In the genomic region with DNA sequence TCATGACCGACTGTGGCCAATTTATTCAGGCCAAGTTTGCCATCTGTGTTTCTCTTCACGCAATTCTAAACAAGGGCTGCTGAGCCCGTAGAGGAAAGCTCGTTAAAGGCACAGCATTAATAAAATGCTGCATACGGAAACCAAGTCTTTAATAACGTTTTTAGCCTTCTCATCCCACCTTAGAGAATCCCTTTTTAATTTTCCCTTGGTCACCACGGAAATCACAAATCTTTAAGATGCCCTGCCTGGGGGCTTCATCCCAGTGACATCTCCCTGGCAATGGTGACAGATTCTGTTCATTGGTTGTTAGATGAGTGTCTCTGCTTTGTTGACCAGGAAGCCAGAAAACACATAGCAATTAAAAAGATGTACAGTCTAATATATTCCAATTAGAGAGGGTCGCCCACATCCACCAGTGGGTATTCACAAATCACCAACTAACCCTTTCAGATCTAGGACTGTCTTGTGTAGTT, we compare ENCODE assay signal across 16 mouse cellular contexts. TPM values are rescaled to one million over a fixed set of nuclear protein-coding genes. Genes with fewer than 3 reads are reported as not detected.
A peak's percentile ranks its signal among the peaks of the same experiment; 100 is the strongest.
DNase-seq lines count a peak whose midpoint lies in the region; ATAC-seq lines count a peak whose summit lies in the region.
"Had no signal": no experiment of that assay in that cellular context is flagged by ENCODE, and none has a peak within 500 bp of the region (broad histone marks: within the 10 kb centered on the region; RNA-seq: fewer than 3 reads in every experiment).

No protein-coding gene starts in this region.

- 0 out of 2 replicates have a peak, but pooled peaks cover 4% of the 10 kb centered on the region for H3K4me1 ChIP-seq in forebrain, embryonic 13.5 days
- H3K4me1 ChIP-seq in midbrain, embryonic 14.5 days (ENCODE audit: control insufficient read depth, insufficient read depth, low read length), result 0 out of 2 replicates have a peak, but pooled peaks cover 7% of the 10 kb centered on the region
- H3K4me1 ChIP-seq: heart, embryonic 15.5 days had no signal

- no peaks in the 10 kb centered on the region for H3K9me3 ChIP-seq in forebrain, embryonic 13.5 days (replicated peaks)
- no peaks in the 10 kb centered on the region for H3K9me3 ChIP-seq in midbrain, embryonic 14.5 days (ENCODE audit: control insufficient read depth, low read length)
- H3K9me3 ChIP-seq: heart, embryonic 15.5 days had no signal

- no peak overlapping the region for H3K4me3 ChIP-seq in forebrain, embryonic 13.5 days
- no peak overlapping the region for H3K4me3 ChIP-seq in midbrain, embryonic 14.5 days (replicated peaks; ENCODE audit: low read depth, low read length)
- H3K4me3 ChIP-seq: heart, embryonic 15.5 days had no signal

- no peaks in the 10 kb centered on the region for H3K27me3 ChIP-seq in forebrain, embryonic 13.5 days
- H3K27me3 ChIP-seq in midbrain, embryonic 14.5 days (ENCODE audit: control insufficient read depth, insufficient read depth, low read length), result no peaks in the 10 kb centered on the region
- H3K27me3 ChIP-seq: heart, embryonic 15.5 days had no signal

- no peak overlapping the region for H3K4me2 ChIP-seq in forebrain, embryonic 13.5 days
- H3K4me2 ChIP-seq in midbrain, embryonic 14.5 days (ENCODE audit: low read length), result no peak overlapping the region
- H3K4me2 ChIP-seq: heart, embryonic 15.5 days; liver, embryonic 11.5 days had no signal

- ATAC-seq in forebrain, embryonic 13.5 days, result peak; percentile 86
- no peak for ATAC-seq in midbrain, embryonic 14.5 days (ENCODE audit: low FRiP score, low TSS enrichment)
- no peak for ATAC-seq in activated CD4-positive, CD25-positive, alpha-beta regulatory T cell, adult 4 months

- H3K36me3 ChIP-seq in forebrain, embryonic 13.5 days (ENCODE audit: poor library complexity, severe bottlenecking), result no peaks in the 10 kb centered on the region
- no peaks in the 10 kb centered on the region for H3K36me3 ChIP-seq in midbrain, embryonic 14.5 days (ENCODE audit: control insufficient read depth, insufficient read depth, low read length)
- H3K36me3 ChIP-seq: heart, embryonic 15.5 days had no signal

- no peak overlapping the region for H3K9ac ChIP-seq in forebrain, embryonic 13.5 days
- no peak overlapping the region for H3K9ac ChIP-seq in midbrain, embryonic 14.5 days (replicated peaks; ENCODE audit: low read length)
- H3K9ac ChIP-seq: heart, embryonic 15.5 days had no signal

- WGBS in forebrain, embryonic 13.5 days, result 22% methylated on average over 8 of the region's 8 CpGs
- 36% methylated on average over 8 of the region's 8 CpGs for WGBS in midbrain, embryonic 14.5 days

- DNase-seq in brain, adult 2 months (ENCODE audit: low read depth, low spot score), result peak; percentile 78
- peak; percentile 20 for DNase-seq in cerebellum, adult 11 months
- DNase-seq in midbrain, embryonic 14.5 days, result peak; percentile 40
- DNase-seq in lung, postnatal 4 days, result no peak
- DNase-seq in adrenal gland, postnatal 25 days, result no peak
- DNase-seq: adrenal gland, postnatal 10 days; gastrocnemius, postnatal 14 days; kidney, adult 11 months; kidney, postnatal 4 days; lung, postnatal 14 days; right cerebral cortex, postnatal 14 days; thymus, postnatal 25 days had no signal

- H3K27ac ChIP-seq in forebrain, embryonic 13.5 days, result peak overlapping the region; percentile 62
- H3K27ac ChIP-seq in midbrain, embryonic 14.5 days (replicated peaks; ENCODE audit: low read depth, low read length), result no peak overlapping the region
- H3K27ac ChIP-seq: heart, embryonic 15.5 days had no signal

RNA-seq across cellular contexts. Expression of a gene that starts 35.1 kb away (rescaled TPM):
- 22.5 and 26.6 TPM in 2 replicates for polyA plus RNA-seq in forebrain, embryonic 13.5 days (2015; fragmentation: Nextera tagmentation; extraction: Ambion mirVana)
- polyA plus RNA-seq in midbrain, embryonic 14.5 days (2014; fragmentation: Nextera tagmentation; extraction: Ambion mirVana), result 61.9 and 65.1 TPM in 2 replicates
- polyA plus RNA-seq in activated CD4-positive, CD25-positive, alpha-beta regulatory T cell, adult 4 months (2017; shearing (Covaris generic)), result under 1 TPM in 1 of 2 experiments, not detected in 1; 0.69 TPM
- 6.3 and 7.0 TPM in 2 replicates for total RNA-seq in adrenal gland, postnatal 25 days (2021)

Comparison
In these comparisons a context has a peak if more than half of its experiments do, and no peak if none do; other contexts are left out.
1. DNase-seq: peak in brain, adult 2 months (single experiment), cerebellum, adult 11 months (single experiment) and midbrain, embryonic 14.5 days (single experiment); none in lung, postnatal 4 days (0 of 2) and adrenal gland, postnatal 25 days (single experiment).
2. RNA of a gene that starts 35.1 kb away (polyA plus RNA-seq): 61.9 to 65.1 TPM in midbrain, embryonic 14.5 days and 22.5 to 26.6 TPM in forebrain, embryonic 13.5 days; 0.69 TPM in activated CD4-positive, CD25-positive, alpha-beta regulatory T cell, adult 4 months; every median in the first group is over 10 times any median in the second.